Mouse (Mus musculus) Patski (cell line): Measurements from ENCODE around the gene Decr2. TPM values are rescaled to one million over a fixed set of nuclear protein-coding genes. Genes with fewer than 3 reads are reported as not detected.
A peak's percentile ranks its signal among the peaks of the same experiment; 100 is the strongest.

Source experiments
- ATAC-seq: fragments of 100-300 bp; one replicate; pipeline ENCODE4 v1.8.0; 2021
- CTCF ChIA-PET: fragments of 350-600 bp; sonication (Branson Sonifier 250); formaldehyde crosslinking; loops from one replicate; lab custom pipeline; 2022; ENCODE audit warnings: inconsistent platforms; lab: Charles Lee
- POLR2A ChIA-PET: fragments of 350-600 bp; sonication (Branson Sonifier 250); formaldehyde crosslinking; loops from one replicate; lab custom pipeline; 2022; ENCODE audit warnings: antibody characterized with exemption, inconsistent platforms; lab: Charles Lee
- DNase-seq: peaks from one replicate; pipeline ENCODE4 v3.0.0-alpha.2; 2011; ENCODE audit warnings: low read depth, low spot score
- H3K27me3 ChIP-seq: fragments of 371-371 bp; one replicate; pipeline ENCODE4 v1.5.1; 2021
- CTCF ChIP-seq: fragments of 100-300 bp; IDR thresholded peaks from one replicate; pipeline ENCODE4 v1.5.1; 2021
- in situ Hi-C: fragments of 300-500 bp; cut with MboI; formaldehyde crosslinking; loops from 3 replicates; pipeline ENCODE4 v1.11.1; 2018; ENCODE audit warnings: low pct_unique_long_range_greater_than_20kb, mixed read lengths
- polyA plus RNA-seq: library from polyadenylated mRNA; unstranded; gene quantifications from one replicate; pipeline ENCODE4 v1.2.3, GENCODE M21; 2021

The Decr2 gene
- polyA plus RNA-seq, 1 experiment from 2014 or later, result 42.4 TPM

DNA sequence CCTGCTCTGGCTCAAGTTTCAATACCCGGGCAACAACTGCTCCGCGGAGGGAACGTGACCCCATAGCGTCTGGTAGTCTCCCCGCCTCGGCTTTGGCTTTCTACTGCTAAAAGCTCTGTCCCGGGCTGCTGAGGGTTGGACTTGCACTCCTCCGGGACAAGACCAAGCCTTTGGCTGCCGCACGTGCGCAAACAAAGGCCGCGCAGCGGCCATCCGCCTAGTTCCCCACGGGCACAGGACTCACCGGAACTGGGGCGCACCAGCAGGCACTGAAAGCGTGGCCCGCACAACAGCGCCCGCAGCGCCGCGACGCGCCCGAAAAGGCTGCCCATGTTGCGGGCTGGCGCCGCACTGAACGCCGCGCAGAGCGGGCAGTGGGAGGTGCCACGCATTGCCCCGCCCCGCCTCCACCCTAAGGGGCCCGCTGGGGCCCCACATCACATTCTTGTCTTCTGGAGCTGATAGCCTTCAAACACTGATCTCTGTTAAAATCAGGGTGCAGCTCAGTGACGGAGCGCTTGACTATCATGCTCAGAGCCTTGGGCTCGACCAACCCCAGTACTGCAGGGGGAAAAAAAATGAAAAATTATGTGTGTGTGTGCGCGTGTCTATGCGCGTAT, 5.1 kb upstream of the Decr2 start, which contains the start of gene Nme4:
Gene Nme4 (minus strand): TSS at position 482 of the 620 bp plus-strand sequence.
- DNase-seq, result no peak

DNA sequence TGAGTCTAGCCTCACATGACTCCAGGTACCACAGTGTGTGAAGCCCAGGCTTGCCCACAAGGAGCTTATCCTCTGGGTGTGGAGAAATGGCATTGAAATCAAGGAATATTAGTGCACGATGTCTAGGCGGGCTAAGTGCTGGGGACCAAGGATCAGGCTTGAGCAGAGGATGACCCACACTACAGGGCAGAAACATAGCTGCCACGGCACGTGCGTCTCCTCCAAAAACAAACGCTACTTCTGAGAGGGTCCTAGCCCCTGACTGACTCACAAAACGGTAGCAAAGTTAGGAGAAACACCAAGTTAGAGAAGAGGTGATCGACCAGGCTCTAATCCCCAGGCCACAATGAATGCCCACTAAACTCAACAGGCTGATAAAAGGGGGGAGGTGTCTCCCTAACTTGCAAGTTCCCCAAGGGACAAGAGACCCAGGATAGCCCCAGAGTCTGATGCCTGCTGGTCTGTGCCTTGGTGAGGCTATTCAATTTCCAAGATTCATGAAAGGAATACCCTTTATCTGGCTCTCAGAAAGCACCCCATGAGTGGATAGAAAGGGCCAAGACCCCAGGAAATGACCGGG, 4.5 kb upstream of the Decr2 start:
- peaks cover 9% of the 10 kb centered on the region for H3K27me3 ChIP-seq
- in situ Hi-C loops, result loop anchor here (5.0 kb wide), 3 partner anchors 57 to 197 kb away; no protein-coding TSS in a partner anchor
- CTCF ChIA-PET, result interaction anchor here (1.4 to 1.8 kb wide), 2 partner anchors 21 to 83 kb away, joined by 3 to 6 read pairs; no protein-coding TSS in a partner anchor
- ATAC-seq, result no peak
- POLR2A ChIA-PET, result no interaction called here
- TF ChIP-seq CTCF, result no peak
- DNase-seq, result no peak

More for the DNA sequence above, 5.1 kb upstream of the Decr2 start, which contains the start of gene Nme4:
- ATAC-seq, result no peak
- peaks cover 9% of the 10 kb centered on the region for H3K27me3 ChIP-seq
- POLR2A ChIA-PET, result no interaction called here
- CTCF ChIA-PET, result interaction anchor here (1.8 kb wide), 1 partner anchor 83 kb away, joined by 6 read pairs; no protein-coding TSS in a partner anchor
- TF ChIP-seq CTCF, result no peak
- in situ Hi-C loops, result no loop called here

DNA sequence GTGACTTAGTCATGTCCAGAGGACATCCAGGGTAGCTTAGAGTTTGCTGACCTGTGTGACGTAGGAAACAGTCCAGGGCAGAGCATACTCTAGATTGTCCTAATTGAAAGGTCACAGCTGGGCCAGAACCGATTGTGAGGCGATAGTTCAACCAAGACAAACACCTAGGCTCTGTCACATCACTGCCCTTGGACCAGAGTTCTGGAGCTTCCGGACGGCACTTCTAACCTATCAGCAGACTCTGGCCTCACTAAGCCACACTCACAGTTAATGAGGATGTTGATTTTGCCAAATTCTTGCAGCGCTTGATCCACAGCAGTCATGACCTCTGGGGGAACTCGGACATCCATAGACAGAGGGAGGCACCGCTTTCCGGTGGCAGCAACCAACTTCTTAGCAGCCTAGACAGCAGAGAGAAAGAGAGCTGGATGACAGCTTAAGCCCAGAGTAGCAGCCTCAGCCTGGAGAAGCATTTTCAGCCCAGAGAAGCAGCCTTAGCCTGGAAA, 3.0 kb downstream of the Decr2 start:
- ChIA-PET CTCF (no interaction called here), POLR2A (no interaction called here)
- no peak for TF ChIP-seq CTCF
- H3K27me3 ChIP-seq, result no peaks in the 10 kb centered on the region
- DNase-seq (no peak), ATAC-seq (no peak)
- in situ Hi-C loops, result no loop called here

DNA sequence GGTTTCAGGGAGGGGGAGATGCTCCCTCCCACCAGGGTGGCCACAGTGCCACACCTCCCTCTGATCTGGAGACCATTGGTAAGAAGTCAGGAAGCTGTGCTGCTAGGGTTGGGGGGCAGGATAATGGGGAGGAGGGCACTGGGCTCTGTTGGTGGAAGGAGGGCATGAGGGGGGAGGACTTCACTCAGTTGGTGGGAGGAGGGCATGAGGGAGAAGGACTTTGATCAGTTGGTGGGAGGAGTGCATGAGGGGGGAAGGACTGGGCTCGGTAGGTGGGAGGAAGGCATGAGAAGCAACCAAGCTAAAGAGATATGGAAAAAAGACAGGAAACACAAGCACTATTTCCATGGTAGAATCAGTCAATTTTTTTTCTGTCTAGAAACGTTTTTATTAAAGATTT, 9.3 kb downstream of the Decr2 start:
- in situ Hi-C loops, result no loop called here
- CTCF ChIA-PET, result interaction anchor here (1.5 kb wide), 1 partner anchor 10 kb away, joined by 9 read pairs; the partner anchor contains the start of gene Decr2
- no peaks in the 10 kb centered on the region for H3K27me3 ChIP-seq
- TF ChIP-seq CTCF, result no peak
- DNase-seq, result no peak
- no peak for ATAC-seq
- POLR2A ChIA-PET, result interaction anchor here (0.8 kb wide), 1 partner anchor 12 kb away, joined by 3 read pairs; the partner anchor contains the start of gene Rab11fip3

DNA sequence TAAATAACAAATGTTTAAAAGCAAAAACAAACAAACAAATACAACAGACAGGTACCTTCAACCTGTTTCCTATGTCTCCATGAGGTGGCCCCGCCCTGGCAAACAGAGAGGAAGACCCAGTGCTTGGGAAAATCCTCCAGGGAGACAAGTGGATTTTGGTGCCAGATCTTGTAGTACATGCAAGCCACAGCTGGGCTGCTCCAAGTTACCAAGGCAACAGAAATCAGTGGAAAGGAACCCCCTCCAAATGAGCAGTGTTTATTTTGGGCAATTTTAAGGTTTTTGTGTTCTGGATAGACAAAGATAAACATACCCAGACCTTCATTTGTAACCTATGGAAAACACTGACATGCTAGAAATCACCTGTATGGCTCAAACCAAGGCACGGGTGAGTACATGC, 11.3 kb downstream of the Decr2 start:
- no peak for TF ChIP-seq CTCF
- CTCF ChIA-PET, result no interaction called here
- no peak for DNase-seq
- no peaks in the 10 kb centered on the region for H3K27me3 ChIP-seq
- POLR2A ChIA-PET, result interaction anchor here (0.7 kb wide), 1 partner anchor 17 kb away, joined by 3 read pairs; no protein-coding TSS in a partner anchor
- no peak for ATAC-seq
- in situ Hi-C loops, result no loop called here

DNA sequence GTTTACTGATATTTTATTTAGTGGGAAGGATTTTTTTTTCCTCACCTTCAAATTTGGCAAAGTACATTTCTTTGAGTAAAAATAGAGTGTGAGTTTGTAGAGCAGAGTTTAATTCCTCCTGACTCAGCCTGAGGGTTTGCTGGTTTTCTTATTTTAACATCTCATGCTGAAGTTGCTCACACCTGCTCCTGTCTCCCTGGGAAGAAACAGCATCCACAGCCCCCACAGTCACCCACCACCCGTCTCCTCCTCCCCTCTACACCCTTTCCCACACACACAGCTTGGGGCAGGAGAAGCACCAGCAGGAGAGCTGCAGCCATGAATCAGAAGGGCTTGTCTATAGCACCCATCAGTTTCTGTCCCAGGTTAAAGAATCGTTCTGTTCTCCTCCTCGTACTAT, 14.9 kb downstream of the Decr2 start:
- no peaks in the 10 kb centered on the region for H3K27me3 ChIP-seq
- ChIA-PET CTCF (interaction anchor here (2.8 kb wide), 1 partner anchor 15 kb away, joined by 12 read pairs; the partner anchor contains the start of gene Decr2), POLR2A (no interaction called here)
- no peak for DNase-seq
- no peak for TF ChIP-seq CTCF
- ATAC-seq, result no peak
- in situ Hi-C loops, result no loop called here

DNA sequence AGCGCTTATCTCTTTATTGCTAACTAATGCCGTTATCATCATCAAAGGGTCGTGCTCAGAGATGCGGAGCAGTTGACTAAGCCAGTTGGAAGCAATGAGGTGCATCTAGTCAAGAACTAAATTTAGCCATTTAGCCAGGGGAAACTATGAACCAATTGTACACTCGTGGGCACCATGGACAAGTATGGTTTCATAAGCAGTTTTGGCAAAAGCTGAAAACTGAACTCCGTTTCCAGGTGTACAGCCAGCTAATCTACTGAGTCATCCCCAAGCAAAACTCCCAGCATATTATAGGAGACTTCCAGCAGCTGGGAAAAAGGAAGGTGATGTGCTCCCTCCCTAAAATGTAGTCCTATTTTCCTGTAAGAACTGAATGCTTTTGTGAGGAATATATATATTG, 20.0 kb downstream of the Decr2 start:
- POLR2A ChIA-PET, result no interaction called here

DNA sequence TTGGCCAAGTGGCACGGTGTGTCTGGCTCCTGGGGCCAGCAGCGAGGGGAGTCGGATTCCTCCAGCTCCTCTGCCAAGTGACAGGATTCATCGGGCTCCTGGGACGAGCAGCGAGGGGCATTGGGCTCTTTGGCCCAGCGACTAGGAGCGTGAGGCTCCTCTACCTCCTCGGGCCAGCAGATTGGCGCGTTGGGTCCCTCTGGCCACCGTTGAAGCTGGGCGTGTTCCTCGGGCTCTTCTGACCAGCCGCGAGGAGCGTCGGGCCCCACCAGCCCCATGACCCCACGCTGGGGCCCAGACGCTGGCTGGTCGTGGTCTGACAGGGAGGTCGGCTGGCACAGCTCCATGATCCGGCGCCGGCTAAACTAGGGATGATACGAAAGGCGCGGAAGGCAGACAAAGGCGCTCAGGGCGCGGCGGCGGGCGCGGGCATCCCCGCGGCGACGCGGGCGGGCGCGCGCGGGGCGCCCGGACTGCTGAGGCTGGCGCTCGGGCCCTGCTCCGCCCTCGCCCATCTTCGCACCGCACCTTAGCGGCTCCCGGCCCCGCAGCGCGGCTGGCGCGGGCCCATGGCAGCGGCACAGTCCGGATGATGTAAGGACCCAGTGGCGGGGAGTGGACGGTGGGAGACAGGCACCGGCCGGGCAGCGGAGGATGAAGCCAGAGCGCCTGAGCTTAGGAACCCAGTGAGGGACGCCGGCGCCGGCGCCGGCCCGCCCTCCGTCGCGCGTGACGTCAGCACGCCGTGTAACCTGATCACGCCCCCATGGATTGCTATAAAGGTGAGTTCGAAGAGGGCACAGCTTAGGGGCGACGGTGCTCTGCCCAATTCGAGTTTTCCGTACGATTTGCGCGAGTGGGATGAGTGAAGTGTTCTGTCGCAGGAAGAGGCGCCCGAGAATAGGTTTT, 21.1 kb downstream of the Decr2 start, which contains the start of gene Rab11fip3:
Gene Rab11fip3 (minus strand): TSS at position 725 of the 909 bp plus-strand sequence.
- CTCF ChIA-PET, result interaction anchor here (0.8 to 1.7 kb wide), 2 partner anchors 13 to 27 kb away, joined by 3 to 4 read pairs; no protein-coding TSS in a partner anchor
- in situ Hi-C loops, result no loop called here

More for the DNA sequence above, 20.0 kb downstream of the Decr2 start:
- ATAC-seq, result no peak
- no peak for DNase-seq
- no peak for TF ChIP-seq CTCF
- in situ Hi-C loops, result no loop called here
- H3K27me3 ChIP-seq, result no peaks in the 10 kb centered on the region
- CTCF ChIA-PET, result no interaction called here

DNA sequence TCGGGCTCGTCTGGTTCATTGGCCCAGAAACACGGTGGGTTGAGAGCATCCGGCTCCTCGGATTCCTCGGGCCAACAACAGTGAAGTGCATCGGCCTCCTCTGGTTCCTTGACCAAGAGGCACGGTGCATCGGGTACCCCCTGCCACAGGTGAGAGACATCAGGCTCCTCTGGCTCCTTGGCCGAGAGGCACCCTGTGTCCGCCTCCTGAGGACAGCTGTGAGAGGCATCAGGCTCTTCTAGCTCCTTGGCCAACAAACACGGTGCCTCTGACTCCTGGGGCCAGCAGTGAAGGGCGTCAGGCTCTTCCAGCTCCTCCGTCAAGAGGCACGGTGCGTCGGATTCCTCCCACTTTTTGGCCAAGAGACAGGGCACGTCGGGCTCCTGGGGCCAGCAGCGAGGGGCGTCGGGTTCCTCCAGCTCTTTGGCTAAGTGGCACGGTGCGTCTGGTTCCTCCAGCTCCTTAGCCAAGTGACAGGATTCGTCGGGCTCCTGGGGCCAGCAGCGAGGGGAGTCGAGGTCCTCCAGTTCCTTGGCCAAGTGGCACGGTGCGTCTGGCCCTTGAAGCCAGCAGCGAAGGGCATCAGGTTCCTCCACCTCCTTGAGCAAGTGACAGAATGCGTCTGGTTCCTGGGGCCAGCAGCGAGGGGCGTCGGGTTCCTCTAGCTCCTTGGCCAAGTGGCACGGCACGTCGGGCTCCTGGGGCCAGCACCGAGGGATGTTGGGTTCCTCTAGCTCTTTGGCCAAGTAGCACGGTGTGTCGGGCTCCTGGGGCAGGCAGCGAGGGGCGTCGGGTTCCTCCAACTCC, 21.9 kb downstream of the Decr2 start:
- DNase-seq, result no peak
- CTCF ChIA-PET, result interaction anchor here (0.8 to 1.7 kb wide), 3 partner anchors 12 to 27 kb away, joined by 3 to 5 read pairs (median 4); no protein-coding TSS in a partner anchor
- no peak for TF ChIP-seq CTCF
- ATAC-seq, result no peak
- in situ Hi-C loops, result no loop called here
- no peaks in the 10 kb centered on the region for H3K27me3 ChIP-seq
- POLR2A ChIA-PET, result interaction anchor here (0.6 to 1.5 kb wide), 7 partner anchors 13 to 1654 kb away, joined by 3 to 4 read pairs (median 3); partner anchors contain the start of gene Rnps1

More for the DNA sequence above, 21.1 kb downstream of the Decr2 start, which contains the start of gene Rab11fip3:
- TF ChIP-seq CTCF, result no peak
- no peaks in the 10 kb centered on the region for H3K27me3 ChIP-seq
- POLR2A ChIA-PET, result interaction anchor here (0.7 to 1.5 kb wide), 8 partner anchors 9 to 163 kb away, joined by 3 to 4 read pairs (median 3); no protein-coding TSS in a partner anchor
- DNase-seq (peak; percentile 56), ATAC-seq (peak; percentile 60)
